Mouse (Mus musculus): ENCODE measurements around the gene Gm28998.
"Not testable (repeated sequence)": the region's sequence is repeated elsewhere in the genome, so short reads cannot be mapped to it uniquely, and the experiment has no call there.

Gene Gm28998

GRCm38 (mm10) chrY:7253487-7253886 lies at the start of gene Gm28998:
Gene Gm28998 (plus strand): TSS chrY:7253787.
- DNase-seq (ENCODE audit: low spot score) = not testable (repeated sequence)

Data from ovary, adult 18-20 months (tissue).